Mouse (Mus musculus): ENCODE results near the gene Cacna2d3. TPM values are rescaled to one million over a fixed set of nuclear protein-coding genes. Genes with fewer than 3 reads are reported as not detected.

The Cacna2d3 gene
- total and polyA plus RNA-seq, 2 experiments from 2014 or later = 24.0 to 32.8 TPM

- Histone ChIP-seq H3K4me3 (ENCODE audit: low read depth, low read length) (no peak overlapping the region), H3K9me3 (ENCODE audit: low read length) (no peaks in the 10 kb centered on the region), H3K27me3 (ENCODE audit: insufficient read depth, low read length) (no peaks in the 10 kb centered on the region), H3K9ac (replicated peaks; ENCODE audit: low read length, poor library complexity, severe bottlenecking) (no peak overlapping the region), H3K4me1 (ENCODE audit: insufficient read depth, low read length) (no peaks in the 10 kb centered on the region), H3K4me2 (ENCODE audit: low read depth, low read length, poor library complexity, severe bottlenecking) (no peak overlapping the region), H3K36me3 (ENCODE audit: insufficient read depth, low read length) (no peaks in the 10 kb centered on the region), H3K27ac (ENCODE audit: low read depth, low read length) (no peak overlapping the region)
- no peak for TF ChIP-seq CTCF (IDR thresholded peaks at IDR 0.05)
- no peak for ATAC-seq (ENCODE audit: low FRiP score)
- peak; percentile 61 for DNase-seq (ENCODE audit: low spot score)
- 39% methylated on average over 9 of the region's 9 CpGs for WGBS
These were observed 607.7 kb downstream of the Cacna2d3 start for GRCm38 (mm10) chr14:29113852-29114450.

GRCm38 (mm10) chr14:29111666-29112065 is 610.0 kb downstream of the Cacna2d3 start:
- Histone ChIP-seq H3K27me3 (ENCODE audit: insufficient read depth, low read length) (no peaks in the 10 kb centered on the region), H3K36me3 (ENCODE audit: insufficient read depth, low read length) (no peaks in the 10 kb centered on the region), H3K9me3 (ENCODE audit: low read length) (no peaks in the 10 kb centered on the region), H3K4me2 (ENCODE audit: low read depth, low read length, poor library complexity, severe bottlenecking) (no peak overlapping the region), H3K4me3 (ENCODE audit: low read depth, low read length) (no peak overlapping the region), H3K9ac (replicated peaks; ENCODE audit: low read length, poor library complexity, severe bottlenecking) (no peak overlapping the region), H3K27ac (ENCODE audit: low read depth, low read length) (no peak overlapping the region), H3K4me1 (ENCODE audit: insufficient read depth, low read length) (no peaks in the 10 kb centered on the region)
- TF ChIP-seq CTCF (IDR thresholded peaks at IDR 0.05) = no peak
- ATAC-seq (ENCODE audit: low FRiP score) (no peak), DNase-seq (ENCODE audit: low spot score) (no peak)
- 73% methylated on average over 6 of the region's 6 CpGs for WGBS

GRCm38 (mm10) chr14:29110351-29111091 is 611.1 kb downstream of the Cacna2d3 start:
- H3K9ac ChIP-seq (replicated peaks; ENCODE audit: low read length, poor library complexity, severe bottlenecking) = no peak overlapping the region
- ATAC-seq (ENCODE audit: low FRiP score) (no peak), DNase-seq (ENCODE audit: low spot score) (peak; percentile 54)
- no peaks in the 10 kb centered on the region for H3K4me1 ChIP-seq (ENCODE audit: insufficient read depth, low read length)
- no peak overlapping the region for H3K27ac ChIP-seq (ENCODE audit: low read depth, low read length)
- no peaks in the 10 kb centered on the region for H3K27me3 ChIP-seq (ENCODE audit: insufficient read depth, low read length)
- no peak overlapping the region for H3K4me3 ChIP-seq (ENCODE audit: low read depth, low read length)
- H3K4me2 ChIP-seq (ENCODE audit: low read depth, low read length, poor library complexity, severe bottlenecking) = no peak overlapping the region
- no peaks in the 10 kb centered on the region for H3K36me3 ChIP-seq (ENCODE audit: insufficient read depth, low read length)
- 82% methylated on average over 9 of the region's 9 CpGs for WGBS
- peak; percentile 78 for TF ChIP-seq CTCF (IDR thresholded peaks at IDR 0.05)
- H3K9me3 ChIP-seq (ENCODE audit: low read length) = no peaks in the 10 kb centered on the region

- DNase-seq (ENCODE audit: low spot score) (no peak), ATAC-seq (ENCODE audit: low FRiP score) (no peak)
- 93% methylated on average over 5 of the region's 5 CpGs for WGBS
- H3K9me3 ChIP-seq (ENCODE audit: low read length) = no peaks in the 10 kb centered on the region
- no peak overlapping the region for H3K27ac ChIP-seq (ENCODE audit: low read depth, low read length)
- no peak overlapping the region for H3K4me3 ChIP-seq (ENCODE audit: low read depth, low read length)
- no peak overlapping the region for H3K4me2 ChIP-seq (ENCODE audit: low read depth, low read length, poor library complexity, severe bottlenecking)
- no peak overlapping the region for H3K9ac ChIP-seq (replicated peaks; ENCODE audit: low read length, poor library complexity, severe bottlenecking)
- H3K27me3 ChIP-seq (ENCODE audit: insufficient read depth, low read length) = no peaks in the 10 kb centered on the region
- no peaks in the 10 kb centered on the region for H3K4me1 ChIP-seq (ENCODE audit: insufficient read depth, low read length)
- no peak for TF ChIP-seq CTCF (IDR thresholded peaks at IDR 0.05)
- H3K36me3 ChIP-seq (ENCODE audit: insufficient read depth, low read length) = no peaks in the 10 kb centered on the region
These were observed 614.2 kb downstream of the Cacna2d3 start for GRCm38 (mm10) chr14:29107464-29107863.

- Histone ChIP-seq H3K27ac (ENCODE audit: low read depth, low read length) (no peak overlapping the region), H3K9me3 (ENCODE audit: low read length) (no peaks in the 10 kb centered on the region), H3K4me3 (ENCODE audit: low read depth, low read length) (no peak overlapping the region), H3K27me3 (ENCODE audit: insufficient read depth, low read length) (no peaks in the 10 kb centered on the region; the same call in 1 of the 2 replicates), H3K4me2 (ENCODE audit: low read depth, low read length, poor library complexity, severe bottlenecking) (no peak overlapping the region), H3K36me3 (ENCODE audit: insufficient read depth, low read length) (no peaks in the 10 kb centered on the region), H3K9ac (replicated peaks; ENCODE audit: low read length, poor library complexity, severe bottlenecking) (no peak overlapping the region), H3K4me1 (ENCODE audit: insufficient read depth, low read length) (no peaks in the 10 kb centered on the region)
- no peak for TF ChIP-seq CTCF (IDR thresholded peaks at IDR 0.05)
- 53% methylated on average over 12 of the region's 12 CpGs for WGBS
- DNase-seq (ENCODE audit: low spot score) (no peak), ATAC-seq (ENCODE audit: low FRiP score) (no peak)
These were observed 623.9 kb downstream of the Cacna2d3 start for GRCm38 (mm10) chr14:29097776-29098175.

- Histone ChIP-seq H3K27ac (ENCODE audit: low read depth, low read length) (no peak overlapping the region), H3K27me3 (ENCODE audit: insufficient read depth, low read length) (no peaks in the 10 kb centered on the region; the same call in 1 of the 2 replicates), H3K9me3 (ENCODE audit: low read length) (no peaks in the 10 kb centered on the region), H3K4me1 (ENCODE audit: insufficient read depth, low read length) (no peaks in the 10 kb centered on the region), H3K4me2 (ENCODE audit: low read depth, low read length, poor library complexity, severe bottlenecking) (no peak overlapping the region), H3K36me3 (ENCODE audit: insufficient read depth, low read length) (no peaks in the 10 kb centered on the region), H3K4me3 (ENCODE audit: low read depth, low read length) (no peak overlapping the region), H3K9ac (replicated peaks; ENCODE audit: low read length, poor library complexity, severe bottlenecking) (no peak overlapping the region)
- DNase-seq (ENCODE audit: low spot score) = no peak
- ATAC-seq (ENCODE audit: low FRiP score) = no peak
- 91% methylated on average over 5 of the region's 5 CpGs for WGBS
- no peak for TF ChIP-seq CTCF (IDR thresholded peaks at IDR 0.05)
These were observed 626.2 kb downstream of the Cacna2d3 start for GRCm38 (mm10) chr14:29095431-29095830.

Data from midbrain, postnatal 0 days (tissue).